Mouse (Mus musculus) forebrain, embryonic 16.5 days (tissue): ENCODE measurements around the gene Actn4. TPM values are rescaled to one million over a fixed set of nuclear protein-coding genes. Genes with fewer than 3 reads are reported as not detected.
A peak's percentile ranks its signal among the peaks of the same experiment; 100 is the strongest.
"Not testable (repeated sequence)": the region's sequence is repeated elsewhere in the genome, so short reads cannot be mapped to it uniquely, and the experiment has no call there.

Source experiments
- ATAC-seq: fragments of 200-750 bp; cut with Nextera tagmentation; 2 replicates; pipeline ENCODE4 v1.8.0; 2017; ENCODE audit warnings: mild to moderate bottlenecking, moderate library complexity
- H3K27ac ChIP-seq: fragments of 300-500 bp; sonication (generic); 2 replicates; pipeline ENCODE4 v1.5.1; 2014; ENCODE audit warnings: low read length, control low read depth
- H3K27me3 ChIP-seq: fragments of 300-500 bp; sonication (generic); replicated peaks from 2 replicates; pipeline ENCODE4 v1.6.1; 2014; ENCODE audit warnings: low read length; ENCODE audit not compliant: control insufficient read depth, insufficient read depth
- H3K36me3 ChIP-seq: fragments of 300-500 bp; sonication (generic); 2 replicates; pipeline ENCODE4 v1.6.1; 2014; ENCODE audit not compliant: control insufficient read depth, insufficient read depth
- H3K4me1 ChIP-seq: fragments of 300-500 bp; sonication (generic); replicated peaks from 2 replicates; pipeline ENCODE4 v1.6.1; 2014; ENCODE audit warnings: low read length; ENCODE audit not compliant: control insufficient read depth, insufficient read depth
- H3K4me2 ChIP-seq: fragments of 300-500 bp; sonication (generic); 2 replicates; pipeline ENCODE4 v1.6.1; 2014; ENCODE audit warnings: mild to moderate bottlenecking, low read length, control low read depth
- H3K4me3 ChIP-seq: fragments of 300-500 bp; sonication (generic); replicated peaks from 2 replicates; pipeline ENCODE4 v1.5.1; 2014; ENCODE audit warnings: mild to moderate bottlenecking, low read length, control low read depth
- H3K9ac ChIP-seq: fragments of 300-500 bp; sonication (generic); replicated peaks from 2 replicates; pipeline ENCODE4 v1.6.1; 2014; ENCODE audit warnings: low read depth, low read length, control low read depth
- H3K9me3 ChIP-seq: fragments of 300-500 bp; sonication (generic); 2 replicates; pipeline ENCODE4 v1.6.1; 2016; ENCODE audit warnings: low read length; ENCODE audit not compliant: control insufficient read depth
- WGBS: fragments of 180-500 bp; shearing (Covaris S2); extraction: QIAGEN DNeasy Blood & Tissue Kit; methylation state at CpG from one replicate; pipeline ENCODE4 v1.1.7; 2014; 5-methylcytosine and 5-hydroxymethylcytosine counted together
- polyA plus RNA-seq: library from polyadenylated mRNA; unstranded; fragments of >200 nt; fragmentation: Nextera tagmentation; extraction: Ambion mirVana; gene quantifications from 2 replicates; pipeline ENCODE4 v1.2.1, GENCODE M21; 2015

The Actn4 gene
- polyA plus RNA-seq, 1 experiment from 2014 or later = 150 TPM

DNA sequence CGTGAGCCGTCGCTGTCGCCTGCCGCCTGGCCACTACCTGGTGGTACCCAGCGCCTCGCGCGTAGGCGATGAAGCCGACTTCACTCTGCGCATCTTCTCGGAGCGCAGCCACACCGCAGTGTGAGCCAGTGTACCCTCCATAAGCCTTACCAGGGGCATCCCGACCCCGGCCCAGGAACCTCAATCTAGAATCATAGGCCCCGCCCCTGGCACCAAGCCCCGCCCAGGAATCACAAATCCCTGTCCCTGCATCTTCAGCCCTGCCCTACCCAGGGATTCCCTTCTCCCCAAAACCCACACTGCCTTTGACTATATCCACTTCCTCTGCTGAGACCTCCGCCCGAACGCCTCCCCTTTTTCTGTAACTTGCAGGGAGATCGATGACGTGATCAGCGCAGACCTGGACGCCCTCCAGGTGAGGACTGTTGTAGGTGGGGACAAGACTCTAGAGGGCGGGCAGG, 73.4 kb downstream of the Actn4 start:
- WGBS = 1% methylated on average over 27 of the region's 27 CpGs
- H3K4me1 ChIP-seq = peaks cover 9% of the 10 kb centered on the region
- H3K9me3 ChIP-seq = no peaks in the 10 kb centered on the region
- peak overlapping the region; percentile 42 for H3K4me3 ChIP-seq
- H3K27ac ChIP-seq = no peak overlapping the region
- H3K27me3 ChIP-seq = peaks cover 21% of the 10 kb centered on the region
- peaks cover 9% of the 10 kb centered on the region for H3K36me3 ChIP-seq
- H3K9ac ChIP-seq = peak overlapping the region; percentile 51
- H3K4me2 ChIP-seq = peak overlapping the region; percentile 65
- peak; percentile 37; the same call in 1 of the 2 replicates for ATAC-seq

DNA sequence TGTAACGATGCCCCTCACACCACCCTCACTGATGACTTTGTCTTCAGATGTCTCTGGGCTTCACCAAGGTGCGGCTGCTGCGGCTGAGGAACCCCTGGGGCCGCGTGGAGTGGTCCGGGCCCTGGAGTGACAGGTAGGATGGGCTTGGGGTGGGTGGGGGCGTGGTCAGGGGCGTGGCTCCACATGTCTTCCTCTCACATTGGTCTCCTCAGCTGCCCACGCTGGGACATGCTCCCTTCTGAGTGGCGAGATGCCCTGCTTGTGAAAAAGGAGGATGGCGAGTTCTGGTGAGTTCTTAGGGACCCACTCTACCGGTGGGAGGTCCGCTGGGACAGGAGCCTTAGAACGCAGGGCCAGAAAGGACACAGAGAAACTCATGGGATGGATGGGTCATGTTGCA, 75.7 kb downstream of the Actn4 start:
- no peaks in the 10 kb centered on the region for H3K9me3 ChIP-seq
- WGBS = 20% methylated on average over 14 of the region's 14 CpGs
- H3K9ac ChIP-seq = no peak overlapping the region
- H3K27ac ChIP-seq = no peak overlapping the region
- no peak overlapping the region for H3K4me3 ChIP-seq
- no peaks in the 10 kb centered on the region for H3K36me3 ChIP-seq
- H3K27me3 ChIP-seq = peaks cover 21% of the 10 kb centered on the region
- H3K4me1 ChIP-seq = peaks cover 9% of the 10 kb centered on the region
- no peak overlapping the region for H3K4me2 ChIP-seq
- ATAC-seq = no peak

DNA sequence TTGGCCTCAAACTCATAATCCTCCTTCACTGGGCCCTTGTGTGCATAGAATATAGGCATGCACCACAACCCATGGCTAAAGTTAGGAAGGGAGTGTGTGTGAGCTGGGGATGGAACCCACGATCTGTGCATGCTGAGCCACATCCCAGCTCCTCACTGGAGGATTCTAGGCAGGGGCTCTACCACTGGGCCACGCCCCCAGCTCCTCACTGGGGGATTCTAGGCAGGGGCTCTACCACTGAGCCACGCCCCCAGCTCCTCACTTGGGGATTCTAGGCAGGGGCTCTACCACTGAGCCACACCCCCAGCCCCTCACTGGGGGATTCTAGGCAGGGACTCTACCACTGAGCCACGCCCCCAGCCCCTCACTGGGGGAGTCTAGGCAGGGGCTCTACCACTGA, 78.4 kb downstream of the Actn4 start:
- H3K36me3 ChIP-seq, H3K9me3 ChIP-seq, H3K4me3 ChIP-seq, H3K4me1 ChIP-seq, ATAC-seq, H3K27ac ChIP-seq, H3K9ac ChIP-seq, H3K4me2 ChIP-seq: not testable (repeated sequence)
- H3K27me3 ChIP-seq = peaks cover 14% of the 10 kb centered on the region
- 92% methylated on average over 3 of the region's 4 CpGs for WGBS

DNA sequence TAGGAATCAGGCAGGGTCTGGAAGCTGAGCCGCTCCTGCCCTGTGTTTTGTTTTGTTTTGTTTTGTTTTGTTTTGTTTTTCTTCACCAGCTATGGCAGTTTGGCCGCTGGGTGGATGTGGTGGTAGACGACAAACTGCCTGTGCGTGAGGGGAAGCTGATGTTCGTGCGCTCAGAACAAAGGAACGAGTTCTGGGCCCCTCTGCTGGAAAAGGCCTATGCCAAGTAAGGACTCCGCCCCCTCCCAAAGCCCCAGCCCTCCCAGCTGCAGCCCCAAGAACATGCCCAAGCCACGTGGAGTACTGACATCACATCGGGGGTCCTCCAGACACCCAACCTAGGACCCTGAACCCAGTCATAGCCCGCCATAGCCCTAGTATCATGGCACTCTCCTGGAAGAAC, 79.1 kb downstream of the Actn4 start:
- 62% methylated on average over 11 of the region's 11 CpGs for WGBS
- Histone ChIP-seq H3K4me1 (no peaks in the 10 kb centered on the region), H3K36me3 (no peaks in the 10 kb centered on the region), H3K9ac (no peak overlapping the region), H3K27me3 (peaks cover 10% of the 10 kb centered on the region), H3K4me2 (no peak overlapping the region), H3K4me3 (no peak overlapping the region), H3K27ac (no peak overlapping the region), H3K9me3 (no peaks in the 10 kb centered on the region)
- no peak for ATAC-seq

DNA sequence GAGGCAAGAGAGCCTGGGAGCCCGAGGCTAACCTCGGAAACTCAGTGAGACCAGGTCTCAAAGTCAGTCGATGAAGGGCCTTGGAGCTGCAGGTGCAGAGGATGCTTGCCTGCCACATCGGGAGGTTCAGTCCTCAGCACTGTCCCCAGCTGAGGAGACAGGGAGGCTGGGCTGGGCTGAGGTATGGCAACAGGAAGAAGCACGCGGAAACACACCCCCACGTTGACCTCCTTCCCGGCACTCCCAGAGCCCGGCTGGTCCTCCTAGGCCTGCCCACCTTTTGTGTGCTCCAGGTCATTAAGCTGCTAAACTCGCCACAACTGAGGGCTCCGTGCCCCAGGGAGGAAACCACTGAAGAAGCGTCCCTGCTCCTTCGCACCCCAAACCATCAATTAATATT, 80.9 kb downstream of the Actn4 start, which contains the start of gene Capn12:
TSS of gene Capn12 (plus strand) at position 224 of the 400 bp plus-strand sequence.
- ATAC-seq = no peak
- Histone ChIP-seq H3K4me3 (no peak within 1 kb of the TSS), H3K27ac (no peak within 1 kb of the TSS), H3K4me2 (no peak within 1 kb of the TSS), H3K9ac (no peak within 1 kb of the TSS), H3K27me3 (no peaks in the 10 kb centered on the region), H3K36me3 (no peaks in the 10 kb centered on the region), H3K4me1 (no peaks in the 10 kb centered on the region), H3K9me3 (no peaks in the 10 kb centered on the region)
- WGBS = 33% methylated on average over 13 of the region's 13 CpGs

DNA sequence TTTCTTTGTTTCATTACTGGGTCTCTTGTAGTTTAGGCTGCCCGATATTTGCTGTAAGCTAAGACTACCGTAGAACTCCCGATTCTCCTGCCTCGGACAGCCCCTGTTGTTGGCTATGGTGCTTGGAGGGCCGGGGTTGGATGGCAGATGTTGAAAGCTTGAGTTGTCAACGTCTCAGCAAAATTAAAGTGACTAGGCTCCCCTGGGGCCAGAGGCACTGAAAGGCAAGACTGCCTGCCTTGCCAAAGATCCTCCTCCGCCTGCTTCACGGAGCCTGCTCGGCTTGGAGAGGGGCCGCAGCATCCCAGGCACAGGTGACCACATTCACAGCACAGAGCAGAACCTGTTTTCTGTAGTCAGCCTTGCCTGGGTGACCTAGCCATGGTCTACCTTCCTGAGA, 81.6 kb downstream of the Actn4 start:
- Histone ChIP-seq H3K4me1 (no peaks in the 10 kb centered on the region), H3K4me2 (no peak overlapping the region), H3K27ac (no peak overlapping the region), H3K4me3 (no peak overlapping the region), H3K36me3 (no peaks in the 10 kb centered on the region), H3K27me3 (no peaks in the 10 kb centered on the region), H3K9ac (no peak overlapping the region), H3K9me3 (no peaks in the 10 kb centered on the region)
- WGBS = 79% methylated on average over 10 of the region's 10 CpGs
- no peak for ATAC-seq

DNA sequence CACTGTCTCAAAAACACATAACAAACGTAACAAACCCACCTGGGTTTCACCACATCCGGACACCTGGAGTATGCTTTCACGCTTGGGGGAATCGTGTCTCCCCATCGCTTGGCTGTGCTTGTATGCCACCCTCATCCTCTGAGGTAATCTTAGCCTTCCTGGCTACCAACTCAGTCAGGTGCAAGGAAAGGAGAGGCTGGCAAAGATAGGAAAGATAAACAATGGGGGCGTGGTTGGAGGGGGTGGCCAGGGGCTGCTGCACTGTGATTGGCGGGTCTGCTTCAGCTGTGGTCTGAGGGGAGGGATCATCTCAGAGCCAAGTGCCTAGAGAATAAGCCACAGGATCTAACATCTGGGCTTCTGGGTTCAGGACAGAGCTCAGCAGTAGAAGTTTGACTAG, 82.5 kb downstream of the Actn4 start:
- Histone ChIP-seq H3K27me3 (no peaks in the 10 kb centered on the region), H3K4me1 (no peaks in the 10 kb centered on the region), H3K4me3 (no peak overlapping the region), H3K36me3 (no peaks in the 10 kb centered on the region), H3K9ac (no peak overlapping the region), H3K27ac (no peak overlapping the region), H3K4me2 (no peak overlapping the region), H3K9me3 (no peaks in the 10 kb centered on the region)
- no peak for ATAC-seq
- WGBS = 88% methylated on average over 7 of the region's 7 CpGs

DNA sequence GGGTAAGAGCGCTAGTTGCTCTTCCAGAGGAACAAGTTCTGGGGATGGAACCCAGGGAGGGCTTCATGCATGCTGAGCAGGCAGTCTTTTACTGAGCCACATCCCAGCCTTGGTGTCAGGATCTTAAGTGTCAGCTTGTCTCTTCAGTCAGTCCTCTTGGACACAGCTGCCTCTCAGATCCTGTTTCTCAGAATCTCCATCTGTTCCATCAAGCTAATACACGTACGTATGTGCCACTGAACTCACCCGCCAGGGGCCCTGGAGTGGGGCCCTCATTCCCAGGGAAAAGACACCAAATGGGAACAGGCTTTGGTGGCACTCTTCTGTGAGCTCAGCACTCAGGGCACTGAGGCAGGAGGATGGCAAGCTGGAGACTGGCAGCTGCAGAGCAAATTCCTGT, 84.3 kb downstream of the Actn4 start:
- Histone ChIP-seq H3K9me3 (no peaks in the 10 kb centered on the region), H3K4me1 (no peaks in the 10 kb centered on the region), H3K9ac (no peak overlapping the region), H3K27me3 (no peaks in the 10 kb centered on the region), H3K27ac (no peak overlapping the region), H3K4me3 (no peak overlapping the region), H3K4me2 (no peak overlapping the region), H3K36me3 (no peaks in the 10 kb centered on the region)
- no peak for ATAC-seq
- 71% methylated on average over 4 of the region's 4 CpGs for WGBS

DNA sequence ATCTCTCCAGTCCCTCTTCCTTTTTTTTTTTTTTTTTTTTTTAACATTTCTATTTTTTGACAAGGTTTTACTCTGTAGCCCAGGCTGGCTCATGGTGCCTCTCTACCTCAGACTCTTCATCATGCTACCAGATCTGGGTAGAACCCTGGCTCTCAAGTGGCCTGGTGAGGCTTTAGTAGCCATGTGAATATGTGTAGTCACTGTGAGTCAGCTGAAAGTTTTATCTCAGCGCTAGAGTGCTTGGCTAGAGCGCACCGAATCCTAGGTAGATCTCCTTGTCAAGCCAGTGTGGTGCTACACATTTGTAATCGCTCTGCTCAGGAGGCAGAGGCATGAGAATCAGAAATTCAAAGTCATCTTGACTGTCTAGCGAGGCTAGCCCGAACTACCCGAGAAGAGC, 85.0 kb downstream of the Actn4 start:
- no peak overlapping the region for H3K4me2 ChIP-seq
- no peaks in the 10 kb centered on the region for H3K9me3 ChIP-seq
- H3K27me3 ChIP-seq = no peaks in the 10 kb centered on the region
- no peaks in the 10 kb centered on the region for H3K4me1 ChIP-seq
- WGBS = 87% methylated on average over 7 of the region's 7 CpGs
- H3K36me3 ChIP-seq = no peaks in the 10 kb centered on the region
- H3K9ac ChIP-seq = no peak overlapping the region
- H3K27ac ChIP-seq = no peak overlapping the region
- H3K4me3 ChIP-seq = no peak overlapping the region
- no peak for ATAC-seq

DNA sequence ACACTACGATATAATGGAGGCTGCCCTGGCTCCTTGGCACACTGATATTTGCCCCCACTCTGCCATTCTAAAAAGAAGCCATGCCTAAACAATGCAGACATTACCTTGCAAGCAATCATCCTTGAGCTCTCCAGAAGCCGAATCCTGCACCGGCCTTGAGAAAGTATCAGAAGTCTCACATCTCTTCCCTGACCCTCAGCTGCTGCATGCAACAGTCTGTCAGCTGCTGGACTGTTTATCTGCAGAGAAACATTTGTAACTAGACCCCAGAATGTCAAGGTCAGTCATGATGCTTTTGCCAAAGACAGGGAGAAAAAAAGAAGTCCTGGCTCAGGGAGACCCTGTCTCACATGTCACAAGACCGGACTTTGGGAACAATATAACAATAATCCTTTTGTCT, 86.0 kb downstream of the Actn4 start:
- no peak overlapping the region for H3K4me2 ChIP-seq
- H3K27ac ChIP-seq = no peak overlapping the region
- no peaks in the 10 kb centered on the region for H3K9me3 ChIP-seq
- no peak overlapping the region for H3K4me3 ChIP-seq
- no peak overlapping the region for H3K9ac ChIP-seq
- no peaks in the 10 kb centered on the region for H3K27me3 ChIP-seq
- 79% methylated on average over 4 of the region's 4 CpGs for WGBS
- ATAC-seq = no peak
- no peaks in the 10 kb centered on the region for H3K4me1 ChIP-seq
- H3K36me3 ChIP-seq = no peaks in the 10 kb centered on the region
